Mouse (Mus musculus) spleen, adult 12 weeks (tissue): ENCODE measurements around the gene BC067074.
"Not testable (repeated sequence)": the region's sequence is repeated elsewhere in the genome, so short reads cannot be mapped to it uniquely, and the experiment has no call there.

Source experiments
- DNase-seq: peaks from one replicate; pipeline ENCODE4 v3.0.0; 2022; ENCODE audit warnings: low spot score

Gene BC067074

GRCm38 (mm10) chr13:113378980-113379410, 86.0 kb downstream of the BC067074 start:
- DNase-seq: no peak

- no peak for DNase-seq
These were observed 86.9 kb downstream of the BC067074 start for GRCm38 (mm10) chr13:113379766-113380309.

GRCm38 (mm10) chr13:113381710-113382109, 88.8 kb downstream of the BC067074 start:
- no peak for DNase-seq

GRCm38 (mm10) chr13:113382201-113382600, 89.2 kb downstream of the BC067074 start:
- no peak for DNase-seq

- not testable (repeated sequence) for DNase-seq
These were observed 89.8 kb downstream of the BC067074 start for GRCm38 (mm10) chr13:113382770-113383169.

GRCm38 (mm10) chr13:113393386-113393785, 100.4 kb downstream of the BC067074 start:
- no peak for DNase-seq

- DNase-seq: no peak
These were observed 101.6 kb downstream of the BC067074 start for GRCm38 (mm10) chr13:113394591-113394990.

- no peak for DNase-seq
These were observed 104.1 kb downstream of the BC067074 start for GRCm38 (mm10) chr13:113397006-113397520.

- DNase-seq: no peak
These were observed 108.5 kb downstream of the BC067074 start for GRCm38 (mm10) chr13:113401373-113402010.

- no peak for DNase-seq
These were observed 110.7 kb downstream of the BC067074 start for GRCm38 (mm10) chr13:113403706-113404105.

GRCm38 (mm10) chr13:113404172-113404571, 111.2 kb downstream of the BC067074 start:
- no peak for DNase-seq

GRCm38 (mm10) chr13:113409941-113410340, 117.0 kb downstream of the BC067074 start:
- DNase-seq: no peak

- no peak for DNase-seq
These were observed 122.6 kb downstream of the BC067074 start for GRCm38 (mm10) chr13:113415527-113415926.

- no peak for DNase-seq
These were observed 124.0 kb downstream of the BC067074 start for GRCm38 (mm10) chr13:113416986-113417385.

GRCm38 (mm10) chr13:113417757-113418483, 125.0 kb downstream of the BC067074 start:
- no peak for DNase-seq

GRCm38 (mm10) chr13:113418632-113419031, 125.7 kb downstream of the BC067074 start:
- no peak for DNase-seq

- no peak for DNase-seq
These were observed 128.5 kb downstream of the BC067074 start for GRCm38 (mm10) chr13:113421472-113421871.

- DNase-seq: no peak
These were observed 130.9 kb downstream of the BC067074 start for GRCm38 (mm10) chr13:113423825-113424224.

- DNase-seq: no peak
These were observed 132.9 kb downstream of the BC067074 start for GRCm38 (mm10) chr13:113425907-113426306.
